Mouse (Mus musculus) hindbrain, embryonic 15.5 days (tissue): ENCODE measurements around the gene Olfr577. TPM values are rescaled to one million over a fixed set of nuclear protein-coding genes. Genes with fewer than 3 reads are reported as not detected.

Experiments
- ATAC-seq: fragments of 200-750 bp; cut with Nextera tagmentation; 2 replicates; pipeline ENCODE4 v1.8.0; 2017; ENCODE audit warnings: low read depth, moderate number of reproducible peaks, moderate TSS enrichment; ENCODE audit not compliant: low FRiP score
- H3K27ac ChIP-seq: fragments of 300-500 bp; sonication (generic); replicated peaks from 2 replicates; pipeline ENCODE4 v1.5.1; 2015; ENCODE audit warnings: mild to moderate bottlenecking, inconsistent platforms
- H3K27me3 ChIP-seq: fragments of 300-500 bp; sonication (generic); 2 replicates; pipeline ENCODE4 v1.6.1; 2015; ENCODE audit warnings: control low read depth, inconsistent platforms
- H3K36me3 ChIP-seq: fragments of 300-500 bp; sonication (generic); 2 replicates; pipeline ENCODE4 v1.6.1; 2015; ENCODE audit warnings: control low read depth, inconsistent platforms
- H3K4me1 ChIP-seq: fragments of 300-500 bp; sonication (generic); replicated peaks from 2 replicates; pipeline ENCODE4 v1.6.1; 2015; ENCODE audit warnings: control low read depth, inconsistent platforms
- H3K4me2 ChIP-seq: fragments of 300-500 bp; sonication (generic); 2 replicates; pipeline ENCODE4 v1.6.1; 2015; ENCODE audit warnings: moderate library complexity, mild to moderate bottlenecking, inconsistent platforms
- H3K4me3 ChIP-seq: fragments of 300-500 bp; sonication (generic); 2 replicates; pipeline ENCODE4 v1.5.1; 2015; ENCODE audit warnings: mild to moderate bottlenecking, inconsistent platforms
- H3K9ac ChIP-seq: fragments of 300-500 bp; sonication (generic); 2 replicates; pipeline ENCODE4 v1.6.1; 2015; ENCODE audit warnings: inconsistent platforms
- H3K9me3 ChIP-seq: fragments of 300-500 bp; sonication (generic); 2 replicates; pipeline ENCODE4 v1.6.1; 2016; ENCODE audit warnings: control low read depth, inconsistent platforms
- WGBS: fragments of 180-500 bp; shearing (Covaris S2); methylation state at CpG from one replicate; pipeline ENCODE4 v1.1.7; 2015; 5-methylcytosine and 5-hydroxymethylcytosine counted together
- polyA plus RNA-seq: library from polyadenylated mRNA; unstranded; fragments of >200 nt; fragmentation: Nextera tagmentation; extraction: Ambion mirVana; gene quantifications from 2 replicates; pipeline ENCODE4 v1.2.1, GENCODE M21; 2015

The Olfr577 gene
- polyA plus RNA-seq = not detected in 2 replicates

DNA sequence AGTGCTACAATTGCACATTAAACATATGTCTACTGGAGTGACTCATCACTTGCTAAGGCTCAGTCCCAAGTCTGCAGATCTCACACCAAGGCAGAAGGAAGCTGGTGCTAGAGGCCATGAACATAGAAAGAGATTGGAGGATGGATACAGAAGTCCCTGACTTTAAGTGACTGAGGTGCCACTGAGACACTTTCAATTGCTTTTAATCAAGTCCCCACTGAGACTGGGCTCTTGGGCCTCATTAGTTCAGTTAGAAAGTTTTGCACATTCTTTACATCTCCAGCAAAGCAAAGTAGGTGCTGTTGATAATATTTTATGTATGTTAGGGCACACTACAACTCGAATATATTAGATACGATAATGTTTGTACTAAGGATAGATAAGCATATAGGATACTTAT is at the start of gene Olfr577:
TSS of gene Olfr577 (minus strand) at position 101 of the 400 bp plus-strand sequence.
- Histone ChIP-seq H3K9me3 (no peaks in the 10 kb centered on the region), H3K4me3 (no peak within 1 kb of the TSS), H3K9ac (no peak within 1 kb of the TSS), H3K4me1 (no peaks in the 10 kb centered on the region), H3K27me3 (no peaks in the 10 kb centered on the region), H3K36me3 (no peaks in the 10 kb centered on the region), H3K4me2 (no peak within 1 kb of the TSS), H3K27ac (no peak within 1 kb of the TSS)
- 83% methylated on average over 2 of the region's 2 CpGs for WGBS
- ATAC-seq = no peak

DNA sequence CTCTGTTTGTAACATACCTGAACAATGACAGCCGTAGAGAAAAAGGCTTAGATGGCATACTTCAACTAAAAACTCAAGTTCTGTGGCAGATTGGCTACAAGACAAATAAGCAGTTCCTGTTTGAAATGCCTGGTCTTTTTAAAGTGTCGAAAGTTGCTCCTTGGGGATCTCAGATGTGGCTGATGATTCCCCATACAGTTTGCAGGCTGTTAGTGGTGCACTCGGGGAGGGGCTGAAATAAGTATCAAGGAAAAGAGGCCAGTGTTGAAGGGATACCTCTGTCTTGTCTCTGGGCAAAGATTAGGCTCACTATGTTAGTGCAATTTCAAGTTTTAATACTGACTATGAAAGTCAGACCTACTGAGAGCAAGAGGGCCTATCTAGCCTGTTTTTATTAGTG is 13.5 kb upstream of the Olfr577 start, which contains the start of gene Olfr578:
TSS of gene Olfr578 (minus strand) at position 101 of the 400 bp plus-strand sequence.
- 78% methylated on average over 3 of the region's 3 CpGs for WGBS
- Histone ChIP-seq H3K9ac (no peak within 1 kb of the TSS), H3K4me3 (no peak within 1 kb of the TSS), H3K4me2 (no peak within 1 kb of the TSS), H3K27ac (no peak within 1 kb of the TSS), H3K27me3 (no peaks in the 10 kb centered on the region), H3K9me3 (no peaks in the 10 kb centered on the region), H3K36me3 (no peaks in the 10 kb centered on the region), H3K4me1 (no peaks in the 10 kb centered on the region)
- ATAC-seq = no peak

DNA sequence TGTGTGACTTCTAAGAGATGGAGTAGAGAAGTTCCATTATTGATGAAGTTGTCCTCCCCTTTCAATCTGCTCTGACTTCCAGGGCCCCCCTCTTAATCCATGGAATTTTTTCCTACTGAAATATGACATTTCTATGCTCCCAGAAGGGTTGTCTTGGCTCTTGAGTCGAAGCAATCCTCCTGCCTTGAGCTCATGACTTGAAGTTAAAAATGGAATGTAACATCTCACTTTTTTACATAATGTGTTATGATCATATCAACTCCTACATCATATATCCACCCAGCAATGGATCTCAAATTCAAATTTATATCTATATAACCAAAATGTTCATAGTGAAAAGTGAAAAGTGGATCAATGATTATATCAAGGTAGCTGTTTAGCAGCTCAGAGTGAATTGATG is 1.3 kb downstream of the Olfr577 start:
- 63% methylated on average over 1 of the region's 1 CpGs for WGBS

DNA sequence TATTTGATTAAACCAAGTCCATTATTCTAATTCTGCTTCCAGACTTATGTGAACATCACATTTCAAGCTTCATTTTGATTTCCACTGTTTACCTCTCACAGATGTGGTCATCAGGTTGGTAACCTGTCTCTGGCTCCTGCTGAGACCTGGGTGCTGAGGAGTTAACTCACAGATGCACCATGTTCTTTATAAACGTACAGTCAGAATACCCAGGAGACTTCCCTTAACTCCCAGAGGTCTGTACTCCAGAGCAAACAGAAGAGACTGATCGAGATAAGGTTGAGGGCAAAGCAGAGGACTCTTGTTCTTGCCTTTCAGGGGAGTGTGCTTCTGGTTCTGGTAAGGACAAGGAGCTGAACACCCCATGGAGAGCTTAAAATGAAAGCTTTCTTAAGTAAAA is 13.4 kb downstream of the Olfr577 start, which contains the start of gene Olfr576:
TSS of gene Olfr576 (plus strand) at position 301 of the 400 bp plus-strand sequence.
- no peak within 1 kb of the TSS for H3K27ac ChIP-seq
- H3K4me3 ChIP-seq = no peak within 1 kb of the TSS
- H3K36me3 ChIP-seq = no peaks in the 10 kb centered on the region
- no peak within 1 kb of the TSS for H3K9ac ChIP-seq
- no peaks in the 10 kb centered on the region for H3K4me1 ChIP-seq
- 61% methylated on average over 2 of the region's 2 CpGs for WGBS
- H3K9me3 ChIP-seq = no peaks in the 10 kb centered on the region
- ATAC-seq = no peak
- H3K4me2 ChIP-seq = no peak within 1 kb of the TSS
- no peaks in the 10 kb centered on the region for H3K27me3 ChIP-seq

More for the DNA sequence above, 1.3 kb downstream of the Olfr577 start:
- Histone ChIP-seq H3K4me2 (no peak overlapping the region), H3K27ac (no peak overlapping the region), H3K9me3 (no peaks in the 10 kb centered on the region), H3K9ac (no peak overlapping the region), H3K4me1 (no peaks in the 10 kb centered on the region), H3K4me3 (no peak overlapping the region), H3K27me3 (no peaks in the 10 kb centered on the region), H3K36me3 (no peaks in the 10 kb centered on the region)
- ATAC-seq = no peak

DNA sequence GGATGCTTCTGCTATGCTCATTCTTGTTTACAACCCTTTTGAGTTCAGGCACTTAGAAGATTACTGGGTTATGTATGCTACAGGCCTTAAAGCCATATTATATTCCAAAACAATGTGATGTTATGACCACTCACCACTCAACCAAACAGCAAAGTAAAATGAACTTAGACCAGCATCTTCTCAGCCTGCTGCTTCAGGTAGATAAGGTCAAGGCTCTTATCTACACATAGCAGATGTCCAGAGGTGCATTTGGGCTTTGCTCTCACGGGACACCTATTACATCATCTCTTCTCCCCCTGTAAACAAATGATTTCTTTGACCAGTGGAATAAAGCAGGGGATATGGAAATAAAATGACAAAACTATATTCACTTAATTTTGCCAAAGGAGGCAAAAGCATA is 17.1 kb downstream of the Olfr577 start, which contains the start of gene Olfr575:
TSS of gene Olfr575 (minus strand) at position 183 of the 400 bp plus-strand sequence.
- Histone ChIP-seq H3K4me3 (no peak within 1 kb of the TSS), H3K27me3 (no peaks in the 10 kb centered on the region), H3K4me2 (no peak within 1 kb of the TSS), H3K9me3 (no peaks in the 10 kb centered on the region), H3K36me3 (no peaks in the 10 kb centered on the region), H3K9ac (no peak within 1 kb of the TSS), H3K4me1 (no peaks in the 10 kb centered on the region), H3K27ac (no peak within 1 kb of the TSS)
- WGBS = 76% methylated on average over 1 of the region's 1 CpGs
- ATAC-seq = no peak

DNA sequence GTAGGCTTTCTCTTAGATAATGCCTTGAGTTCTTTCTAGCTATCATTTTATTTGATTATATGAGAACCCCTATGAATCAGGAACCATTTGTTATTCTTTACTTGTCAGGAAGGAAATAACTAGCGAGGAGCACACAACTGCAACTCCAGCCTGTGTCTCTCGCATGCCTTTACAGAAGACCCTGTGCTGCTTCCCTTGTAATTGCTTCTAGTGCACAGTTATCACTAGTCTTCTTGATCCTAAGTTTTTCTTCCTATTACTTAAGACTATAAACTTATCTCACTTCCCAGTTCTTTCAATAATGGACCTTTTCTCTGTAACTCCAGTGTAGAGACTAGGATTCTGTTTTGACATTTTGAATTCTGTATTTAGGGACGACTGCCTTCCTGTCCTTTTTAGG is 17.6 kb downstream of the Olfr577 start:
- no peak overlapping the region for H3K27ac ChIP-seq
- no peaks in the 10 kb centered on the region for H3K9me3 ChIP-seq
- ATAC-seq = no peak
- H3K27me3 ChIP-seq = no peaks in the 10 kb centered on the region
- H3K4me3 ChIP-seq = no peak overlapping the region
- H3K4me1 ChIP-seq = no peaks in the 10 kb centered on the region
- H3K36me3 ChIP-seq = no peaks in the 10 kb centered on the region
- 81% methylated on average over 3 of the region's 3 CpGs for WGBS
- H3K9ac ChIP-seq = no peak overlapping the region
- no peak overlapping the region for H3K4me2 ChIP-seq

DNA sequence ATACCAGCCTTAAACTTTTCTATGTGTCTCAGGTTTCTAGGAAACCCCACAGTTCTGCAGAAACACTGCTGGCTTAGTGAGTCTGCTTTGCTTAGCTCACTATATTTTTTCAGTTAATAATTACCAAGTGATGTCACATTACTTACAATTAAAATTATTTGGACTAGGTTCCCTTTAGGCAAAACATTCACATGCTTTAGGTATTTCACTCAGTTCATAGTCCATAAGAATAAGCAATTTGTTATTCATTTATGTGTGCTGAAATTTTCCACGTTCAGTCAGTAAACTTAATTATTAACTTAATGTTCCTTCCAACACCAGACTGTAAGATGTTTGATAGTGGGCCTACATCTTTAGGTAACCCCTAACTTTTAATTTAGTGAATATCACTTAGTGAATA is 25.0 kb downstream of the Olfr577 start:
- H3K27ac ChIP-seq = no peak overlapping the region
- no peaks in the 10 kb centered on the region for H3K4me1 ChIP-seq
- H3K9me3 ChIP-seq = no peaks in the 10 kb centered on the region
- no peak for ATAC-seq
- no peaks in the 10 kb centered on the region for H3K36me3 ChIP-seq
- H3K4me2 ChIP-seq = no peak overlapping the region
- 73% methylated on average over 1 of the region's 1 CpGs for WGBS
- no peaks in the 10 kb centered on the region for H3K27me3 ChIP-seq
- H3K4me3 ChIP-seq = no peak overlapping the region
- H3K9ac ChIP-seq = no peak overlapping the region

DNA sequence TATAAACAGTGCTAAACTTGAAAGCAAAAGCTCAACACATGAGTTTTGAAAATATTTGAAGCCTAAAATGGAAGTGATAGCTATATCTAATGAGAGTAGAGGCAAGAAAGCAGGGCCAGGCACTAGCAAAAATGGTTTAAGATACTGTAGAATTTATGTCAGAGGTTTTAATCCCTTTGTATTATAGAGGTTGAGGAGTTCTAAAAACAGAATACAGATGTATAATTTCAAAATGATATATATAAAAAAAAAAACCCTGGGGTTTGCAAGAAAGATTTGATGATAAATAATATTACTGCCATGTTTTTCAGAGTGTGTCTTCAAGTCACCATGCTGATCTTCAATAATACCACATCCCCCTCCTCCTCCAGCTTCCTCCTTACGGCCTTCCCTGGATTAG is 27.6 kb downstream of the Olfr577 start, which contains the start of gene Olfr574:
TSS of gene Olfr574 (plus strand) at position 301 of the 400 bp plus-strand sequence.
- Histone ChIP-seq H3K27me3 (no peaks in the 10 kb centered on the region), H3K4me1 (no peaks in the 10 kb centered on the region), H3K4me3 (no peak within 1 kb of the TSS), H3K27ac (no peak within 1 kb of the TSS), H3K9ac (no peak within 1 kb of the TSS), H3K36me3 (no peaks in the 10 kb centered on the region), H3K9me3 (no peaks in the 10 kb centered on the region), H3K4me2 (no peak within 1 kb of the TSS)
- WGBS = 86% methylated on average over 1 of the region's 1 CpGs
- ATAC-seq = no peak

DNA sequence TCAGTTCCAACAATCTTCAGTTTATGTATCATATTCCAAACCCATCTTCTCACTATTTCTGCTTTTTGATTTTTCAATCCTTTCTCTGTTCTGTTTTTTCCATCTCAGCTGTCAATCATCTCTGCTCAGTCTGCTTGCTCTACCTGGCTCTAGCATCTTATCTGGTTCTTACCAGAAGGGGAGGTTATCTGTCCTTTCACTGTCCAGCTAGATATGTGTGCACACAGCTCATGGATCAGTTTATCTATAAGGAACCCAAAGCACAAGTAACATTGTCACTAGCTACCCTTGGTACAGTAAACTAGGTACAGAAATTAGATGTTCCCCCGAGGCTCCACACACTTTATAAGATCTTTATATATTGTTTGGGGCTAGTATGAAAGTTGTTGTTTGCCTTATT is 32.3 kb downstream of the Olfr577 start:
- 95% methylated on average over 1 of the region's 1 CpGs for WGBS
- ATAC-seq = no peak
- Histone ChIP-seq H3K9ac (no peak overlapping the region), H3K4me2 (no peak overlapping the region), H3K4me3 (no peak overlapping the region), H3K4me1 (no peaks in the 10 kb centered on the region), H3K9me3 (no peaks in the 10 kb centered on the region), H3K27ac (no peak overlapping the region), H3K36me3 (no peaks in the 10 kb centered on the region), H3K27me3 (no peaks in the 10 kb centered on the region)

DNA sequence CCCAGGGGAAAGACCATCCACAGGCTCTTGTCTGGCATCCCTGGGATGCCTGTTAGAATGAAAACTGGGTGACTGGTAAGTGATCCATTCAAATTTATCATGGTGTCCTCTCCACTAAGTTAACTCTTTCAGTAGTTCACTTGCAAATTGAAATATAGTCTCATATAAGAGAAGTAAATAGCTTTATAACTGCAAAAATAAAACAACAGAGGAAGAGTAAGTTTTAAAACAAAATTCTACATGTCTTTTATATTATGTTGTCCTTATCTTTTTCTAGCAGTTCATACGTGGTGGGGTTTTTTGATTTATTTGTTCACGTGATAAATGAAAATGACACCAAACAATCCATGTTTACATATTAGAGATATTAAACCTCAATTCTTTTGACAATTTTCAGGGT is 33.3 kb downstream of the Olfr577 start, which contains the start of gene Olfr573-ps1:
TSS of gene Olfr573-ps1 (minus strand) at position 101 of the 400 bp plus-strand sequence.
- H3K4me3 ChIP-seq = no peak within 1 kb of the TSS
- H3K9me3 ChIP-seq = no peaks in the 10 kb centered on the region
- WGBS = 89% methylated on average over 2 of the region's 2 CpGs
- H3K27me3 ChIP-seq = no peaks in the 10 kb centered on the region
- no peak within 1 kb of the TSS for H3K4me2 ChIP-seq
- H3K36me3 ChIP-seq = no peaks in the 10 kb centered on the region
- no peak for ATAC-seq
- no peak within 1 kb of the TSS for H3K9ac ChIP-seq
- no peak within 1 kb of the TSS for H3K27ac ChIP-seq
- H3K4me1 ChIP-seq = no peaks in the 10 kb centered on the region

DNA sequence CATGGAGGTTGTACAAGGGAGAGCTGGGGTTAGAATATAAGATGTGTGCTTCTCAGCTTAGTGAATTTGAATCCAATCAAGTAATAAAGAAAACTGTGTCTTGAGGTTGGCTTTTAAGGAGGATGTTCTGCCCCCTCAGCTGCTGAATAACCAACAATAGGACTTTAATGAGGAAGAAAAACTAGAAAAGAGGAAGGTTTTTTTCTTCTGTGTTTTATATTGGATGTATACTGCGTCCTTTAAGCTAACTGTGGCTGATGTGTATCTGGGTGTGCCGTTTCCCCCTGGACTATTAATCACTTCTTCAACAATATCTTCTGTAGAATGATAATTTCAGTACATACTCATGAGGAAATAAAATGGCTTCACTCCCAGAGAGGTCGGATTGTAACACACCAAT is 48.6 kb downstream of the Olfr577 start:
- WGBS = 76% methylated on average over 3 of the region's 3 CpGs
- no peaks in the 10 kb centered on the region for H3K4me1 ChIP-seq

DNA sequence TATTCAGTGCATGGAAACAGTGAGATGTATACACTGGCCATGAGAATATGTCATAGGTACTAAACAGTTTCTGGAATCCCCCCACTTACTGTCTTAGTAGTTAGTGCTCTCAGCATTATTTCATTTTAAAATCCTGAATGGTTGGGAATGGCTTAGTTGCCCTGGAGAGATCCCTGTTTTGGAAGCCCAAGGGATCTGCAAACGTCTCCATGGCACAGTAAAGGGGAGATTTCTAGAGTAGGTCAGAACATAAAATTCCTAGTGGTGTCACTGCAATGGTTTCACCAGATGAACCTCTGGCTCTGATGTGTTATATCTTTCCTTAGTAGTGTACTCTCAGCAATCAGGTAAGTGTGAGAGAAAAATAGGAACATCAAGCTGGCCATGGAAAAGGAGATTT is 51.6 kb downstream of the Olfr577 start, which contains the start of gene Olfr572:
TSS of gene Olfr572 (plus strand) at position 301 of the 400 bp plus-strand sequence.
- Histone ChIP-seq H3K4me1 (no peaks in the 10 kb centered on the region), H3K9me3 (no peaks in the 10 kb centered on the region), H3K4me3 (no peak within 1 kb of the TSS), H3K9ac (no peak within 1 kb of the TSS), H3K27ac (no peak within 1 kb of the TSS), H3K27me3 (no peaks in the 10 kb centered on the region), H3K4me2 (no peak within 1 kb of the TSS), H3K36me3 (no peaks in the 10 kb centered on the region)
- WGBS = 65% methylated on average over 1 of the region's 1 CpGs
- no peak for ATAC-seq

More for the DNA sequence above, 48.6 kb downstream of the Olfr577 start:
- Histone ChIP-seq H3K9ac (no peak overlapping the region), H3K27ac (no peak overlapping the region), H3K27me3 (no peaks in the 10 kb centered on the region), H3K36me3 (no peaks in the 10 kb centered on the region), H3K4me2 (no peak overlapping the region), H3K9me3 (no peaks in the 10 kb centered on the region), H3K4me3 (no peak overlapping the region)
- no peak for ATAC-seq
